Mouse (Mus musculus): ENCODE measurements at regions not wholly inside any gene's neighbourhood (a gene's known extent, or its start where the extent isn't known, plus 50 kb on each side); places are given as distances from the start of the nearest gene placed in this dataset.

GRCm38 (mm10) chr12:25358846-25359525 lies 262.0 kb upstream of the Id2 start:
- intact Hi-C loops (cut with DNase I): no loop called here

GRCm38 (mm10) chr12:25356774-25357173 lies 259.8 kb upstream of the Id2 start:
- intact Hi-C loops (cut with DNase I): no loop called here

- intact Hi-C loops (cut with DNase I): no loop called here
Measured at GRCm38 (mm10) chr12:25355217-25355616, 258.3 kb upstream of the Id2 start.

- intact Hi-C loops (cut with DNase I): no loop called here
Measured at GRCm38 (mm10) chr12:25353402-25353896, 256.5 kb upstream of the Id2 start.

- intact Hi-C loops (cut with DNase I): no loop called here
Measured at GRCm38 (mm10) chr12:25352160-25352559, 255.2 kb upstream of the Id2 start.

- intact Hi-C loops (cut with DNase I): no loop called here
Measured at GRCm38 (mm10) chr12:25344354-25344753, 247.4 kb upstream of the Id2 start.

GRCm38 (mm10) chr12:25338771-25339170 lies 241.8 kb upstream of the Id2 start:
- intact Hi-C loops (cut with DNase I): no loop called here

GRCm38 (mm10) chr12:25335930-25336329 lies 239.0 kb upstream of the Id2 start:
- intact Hi-C loops (cut with DNase I): no loop called here

- intact Hi-C loops (cut with DNase I): no loop called here
Measured at GRCm38 (mm10) chr12:25335069-25335468, 238.1 kb upstream of the Id2 start.

- intact Hi-C loops (cut with DNase I): no loop called here
Measured at GRCm38 (mm10) chr12:25332384-25333035, 235.6 kb upstream of the Id2 start.

GRCm38 (mm10) chr12:25330004-25330708 lies 233.2 kb upstream of the Id2 start:
- intact Hi-C loops (cut with DNase I): no loop called here

GRCm38 (mm10) chr12:25325901-25326300 lies 229.0 kb upstream of the Id2 start:
- intact Hi-C loops (cut with DNase I): no loop called here

- intact Hi-C loops (cut with DNase I): no loop called here
Measured at GRCm38 (mm10) chr12:25323171-25323570, 226.2 kb upstream of the Id2 start.

- intact Hi-C loops (cut with DNase I): no loop called here
Measured at GRCm38 (mm10) chr12:25320262-25320767, 223.4 kb upstream of the Id2 start.

GRCm38 (mm10) chr12:25319846-25320245 lies 222.9 kb upstream of the Id2 start:
- intact Hi-C loops (cut with DNase I): no loop called here

GRCm38 (mm10) chr12:25318072-25318671 lies 221.2 kb upstream of the Id2 start:
- intact Hi-C loops (cut with DNase I): no loop called here

- intact Hi-C loops (cut with DNase I): no loop called here
Measured at GRCm38 (mm10) chr12:25315969-25316368, 219.0 kb upstream of the Id2 start.

- intact Hi-C loops (cut with DNase I): loop anchor here (5.0 kb wide), 3 partner anchors 69 to 216 kb away; partner anchors contain the start of gene Id2
Measured at GRCm38 (mm10) chr12:25313212-25313611, 216.3 kb upstream of the Id2 start.

- intact Hi-C loops (cut with DNase I): loop anchor here (5.0 kb wide), 3 partner anchors 70 to 215 kb away; partner anchors contain the start of gene Id2
Measured at GRCm38 (mm10) chr12:25312390-25312789, 215.4 kb upstream of the Id2 start.

GRCm38 (mm10) chr12:25311728-25312127 lies 214.8 kb upstream of the Id2 start:
- intact Hi-C loops (cut with DNase I): loop anchor here (5.0 kb wide), 3 partner anchors 71 to 214 kb away; partner anchors contain the start of gene Id2

GRCm38 (mm10) chr12:25310293-25310946 lies 213.5 kb upstream of the Id2 start:
- intact Hi-C loops (cut with DNase I): loop anchor here (5.0 kb wide), 3 partner anchors 72 to 213 kb away; partner anchors contain the start of gene Id2

All from adrenal gland (tissue).